Mouse (Mus musculus) kidney, adult 2 months (tissue): ENCODE measurements around the gene D17Wsu92e. TPM values are rescaled to one million over a fixed set of nuclear protein-coding genes. Genes with fewer than 3 reads are reported as not detected.

Experiments
- DNase-seq: peaks from one replicate; pipeline ENCODE4 v3.0.0; 2021
- H3K27ac ChIP-seq: fragments of 200-500 bp; 2 replicates; pipeline ENCODE4 v1.5.1; 2012; ENCODE audit warnings: low read depth, low read length, control low read depth, inconsistent platforms; ENCODE audit not compliant: insufficient read depth
- H3K27me3 ChIP-seq: fragments of 200-500 bp; replicated peaks from 2 replicates; pipeline ENCODE4 v1.6.1; 2012; ENCODE audit warnings: mild to moderate bottlenecking, moderate library complexity, low read length, inconsistent platforms; ENCODE audit not compliant: control insufficient read depth, insufficient read depth
- H3K36me3 ChIP-seq: fragments of 200-500 bp; 2 replicates; pipeline ENCODE4 v1.6.1; 2012; ENCODE audit warnings: mild to moderate bottlenecking, moderate library complexity, low read length, inconsistent platforms; ENCODE audit not compliant: control insufficient read depth, insufficient read depth
- H3K4me1 ChIP-seq: fragments of 200-500 bp; 2 replicates; pipeline ENCODE4 v1.6.1; 2011; ENCODE audit warnings: low read length; ENCODE audit not compliant: control insufficient read depth, insufficient read depth
- H3K4me3 ChIP-seq: fragments of 200-500 bp; 2 replicates; pipeline ENCODE4 v1.5.1; 2011; ENCODE audit warnings: mild to moderate bottlenecking, low read depth, low read length, control low read depth; ENCODE audit not compliant: insufficient read depth
- CTCF ChIP-seq: fragments of 200-500 bp; conservative IDR thresholded peaks from 2 replicates; pipeline ENCODE4 v1.5.1; 2011; ENCODE audit warnings: low read depth, mild to moderate bottlenecking, control low read depth, low read length, moderate library complexity, mixed read lengths; ENCODE audit not compliant: insufficient read depth, insufficient read length
- POLR2A ChIP-seq: fragments of 200-500 bp; IDR thresholded peaks from one replicate; pipeline ENCODE4 v1.6.1; 2011; ENCODE audit warnings: low read depth, low read length, control low read depth
- WGBS: fragments of 180-500 bp; shearing (Covaris S2); methylation state at CpG from one replicate; pipeline ENCODE4 v1.1.7; 2018; 5-methylcytosine and 5-hydroxymethylcytosine counted together
- polyA plus RNA-seq: library from polyadenylated mRNA; depleted of rRNA; stranded (reverse); fragments of >200 nt; gene quantifications from 2 replicates; pipeline ENCODE4 v1.2.3, GENCODE M21; 2012

The D17Wsu92e gene
- polyA plus RNA-seq, 1 experiment, result 189 TPM

DNA sequence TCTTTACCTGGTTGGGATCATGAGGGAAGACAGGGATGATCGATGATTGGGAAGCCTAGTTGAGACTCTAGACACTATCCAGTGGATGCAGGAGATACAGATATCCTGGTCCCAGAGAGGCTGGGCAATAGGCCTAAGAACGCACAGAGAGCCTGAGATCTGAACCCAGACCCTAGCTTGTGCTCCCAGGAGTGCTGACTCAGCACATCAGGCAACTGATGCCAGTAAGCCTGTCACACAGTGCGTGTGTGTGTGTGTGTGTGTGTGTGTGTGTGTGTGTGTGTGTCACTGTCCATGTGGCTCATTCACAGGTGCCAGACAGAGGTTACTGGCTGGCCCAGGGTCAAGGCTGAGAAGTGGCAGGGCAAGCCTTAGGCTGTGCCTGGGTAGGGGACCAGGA lies 87.8 kb downstream of the D17Wsu92e start:
- no peaks in the 10 kb centered on the region for H3K27me3 ChIP-seq
- WGBS, result 84% methylated on average over 3 of the region's 3 CpGs
- DNase-seq, result no peak
- no peak overlapping the region for H3K4me3 ChIP-seq
- H3K4me1 ChIP-seq, result no peaks in the 10 kb centered on the region
- no peak overlapping the region for H3K27ac ChIP-seq
- no peak for TF ChIP-seq POLR2A
- TF ChIP-seq CTCF, result no peak
- H3K36me3 ChIP-seq, result no peaks in the 10 kb centered on the region

- Histone ChIP-seq H3K27me3 (no peaks in the 10 kb centered on the region), H3K36me3 (no peaks in the 10 kb centered on the region), H3K4me1 (no peaks in the 10 kb centered on the region), H3K27ac (no peak overlapping the region), H3K4me3 (no peak overlapping the region)
- DNase-seq, result no peak
- 68% methylated on average over 5 of the region's 5 CpGs for WGBS
- TF ChIP-seq CTCF (no peak), POLR2A (no peak)
Observed at GRCm38 (mm10) chr17:27732152-27732551, 88.3 kb downstream of the D17Wsu92e start.

GRCm38 (mm10) chr17:27728770-27729169 lies 91.7 kb downstream of the D17Wsu92e start, which contains the start of gene Spdef:
TSS of gene Spdef (minus strand) at chr17:27728955.
- 84% methylated on average over 10 of the region's 10 CpGs for WGBS
- Histone ChIP-seq H3K4me1 (no peaks in the 10 kb centered on the region), H3K27ac (no peak within 1 kb of the TSS), H3K27me3 (no peaks in the 10 kb centered on the region), H3K4me3 (no peak within 1 kb of the TSS), H3K36me3 (no peaks in the 10 kb centered on the region)
- no peak for TF ChIP-seq CTCF
- TF ChIP-seq POLR2A, result no peak
- DNase-seq, result no peak

DNA sequence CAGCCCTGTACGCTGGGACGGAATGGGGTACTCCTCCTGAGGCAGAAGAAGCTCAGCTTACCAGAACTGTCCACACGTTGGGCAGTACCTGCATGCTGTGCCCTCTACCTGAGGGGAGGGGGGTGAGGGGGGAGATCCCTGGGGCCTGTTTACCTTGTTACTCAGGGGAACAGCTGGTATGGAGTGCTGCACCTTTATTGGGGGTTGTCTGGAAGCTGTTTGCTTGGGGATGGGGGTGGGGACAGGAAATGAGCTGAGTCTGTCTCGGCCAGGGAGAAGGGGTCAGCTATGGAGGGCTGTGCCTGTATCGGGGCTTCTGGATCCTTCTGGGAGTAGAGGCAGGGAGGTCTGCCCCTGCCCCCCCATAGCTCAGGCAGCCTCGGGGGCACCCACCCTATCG lies 93.9 kb downstream of the D17Wsu92e start:
- 58% methylated on average over 7 of the region's 7 CpGs for WGBS
- DNase-seq, result no peak
- H3K27ac ChIP-seq, result no peak overlapping the region
- no peak for TF ChIP-seq CTCF
- no peak for TF ChIP-seq POLR2A
- no peak overlapping the region for H3K4me3 ChIP-seq
- no peaks in the 10 kb centered on the region for H3K4me1 ChIP-seq
- H3K36me3 ChIP-seq, result no peaks in the 10 kb centered on the region
- no peaks in the 10 kb centered on the region for H3K27me3 ChIP-seq

GRCm38 (mm10) chr17:27725412-27725811 lies 95.0 kb downstream of the D17Wsu92e start:
- Histone ChIP-seq H3K36me3 (no peaks in the 10 kb centered on the region), H3K4me1 (no peaks in the 10 kb centered on the region), H3K27ac (no peak overlapping the region), H3K4me3 (no peak overlapping the region), H3K27me3 (no peaks in the 10 kb centered on the region)
- 27% methylated on average over 10 of the region's 10 CpGs for WGBS
- no peak for DNase-seq
- no peak for TF ChIP-seq CTCF
- TF ChIP-seq POLR2A, result no peak

DNA sequence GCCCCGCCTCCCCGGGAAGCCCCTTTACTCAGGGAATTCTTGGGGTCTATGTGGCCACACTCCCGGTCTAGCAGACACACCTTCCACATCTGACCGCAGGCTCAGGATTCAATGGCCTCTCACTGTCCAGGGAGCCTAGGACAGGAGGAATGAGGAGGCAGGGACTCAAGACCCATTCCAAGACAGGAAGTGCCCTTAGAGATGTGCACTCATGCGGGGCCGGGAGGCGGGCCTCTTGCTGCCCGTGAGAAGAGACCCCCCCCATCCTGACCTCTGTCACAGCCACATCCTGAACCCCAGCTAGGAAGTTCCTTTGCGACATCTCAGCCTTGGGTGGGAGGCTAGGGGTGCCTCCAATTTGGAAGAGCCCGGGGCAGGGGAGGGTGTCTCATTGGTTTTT lies 95.4 kb downstream of the D17Wsu92e start:
- no peak for DNase-seq
- H3K4me3 ChIP-seq, result no peak overlapping the region

GRCm38 (mm10) chr17:27724327-27724726 lies 96.1 kb downstream of the D17Wsu92e start:
- no peak for TF ChIP-seq POLR2A
- TF ChIP-seq CTCF, result no peak
- no peak for DNase-seq
- Histone ChIP-seq H3K27me3 (no peaks in the 10 kb centered on the region), H3K4me3 (no peak overlapping the region), H3K4me1 (no peaks in the 10 kb centered on the region), H3K36me3 (no peaks in the 10 kb centered on the region), H3K27ac (no peak overlapping the region)
- WGBS, result 47% methylated on average over 3 of the region's 3 CpGs

More for the DNA sequence above, 95.4 kb downstream of the D17Wsu92e start:
- Histone ChIP-seq H3K36me3 (no peaks in the 10 kb centered on the region), H3K4me1 (no peaks in the 10 kb centered on the region), H3K27ac (no peak overlapping the region), H3K27me3 (no peaks in the 10 kb centered on the region)
- no peak for TF ChIP-seq POLR2A
- no peak for TF ChIP-seq CTCF
- 20% methylated on average over 10 of the region's 10 CpGs for WGBS

DNA sequence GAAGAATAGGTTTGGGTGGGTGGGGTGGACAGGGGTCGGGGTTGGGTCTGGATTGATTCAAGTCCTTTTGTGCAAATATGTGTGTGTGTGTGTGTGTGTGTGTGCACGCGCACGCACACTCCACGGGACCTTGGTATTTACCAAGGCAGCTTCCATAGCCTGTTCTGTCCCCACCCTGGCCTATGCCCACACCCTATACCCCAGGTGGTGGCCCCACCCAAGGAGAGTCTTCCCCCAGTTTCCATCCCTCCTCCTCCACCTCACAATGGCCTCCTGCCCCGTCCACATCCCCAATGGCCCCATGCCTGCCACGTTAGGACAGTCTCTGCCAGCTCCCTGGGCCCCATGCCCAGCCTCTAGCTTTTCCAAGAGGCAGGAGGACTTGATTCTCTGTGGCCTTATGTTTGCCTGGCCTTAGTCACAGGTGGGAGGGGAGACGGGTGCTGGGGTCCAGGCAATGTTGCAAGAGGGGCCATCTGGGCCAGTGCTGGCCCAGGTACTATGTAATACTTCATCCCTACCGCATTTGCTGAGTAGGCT lies 99.3 kb downstream of the D17Wsu92e start:
- Histone ChIP-seq H3K4me1 (no peaks in the 10 kb centered on the region), H3K27me3 (no peaks in the 10 kb centered on the region), H3K4me3 (no peak overlapping the region), H3K27ac (no peak overlapping the region), H3K36me3 (no peaks in the 10 kb centered on the region)
- WGBS, result 85% methylated on average over 9 of the region's 9 CpGs
- DNase-seq, result no peak
- TF ChIP-seq POLR2A (no peak), CTCF (no peak)
